Mouse (Mus musculus) lung, postnatal 0 days (tissue): ENCODE data around the gene Mgat4a.

ENCODE experiments used
- CTCF ChIP-seq: IDR thresholded peaks from 2 replicates; pipeline ENCODE4 v1.5.1; 2016; ENCODE audit warnings: antibody characterized with exemption, mild to moderate bottlenecking
- EP300 ChIP-seq: IDR thresholded peaks from 2 replicates; pipeline ENCODE4 v1.6.1; 2016; ENCODE audit warnings: antibody characterized with exemption, mild to moderate bottlenecking, control low read depth

GRCm38 (mm10) chr1:37503656-37504055 is 37.2 kb downstream of the Mgat4a start:
- TF ChIP-seq CTCF (no peak), EP300 (no peak)
